Mouse (Mus musculus) gastrocnemius, postnatal 10 days (tissue): ENCODE measurements around the gene Clip1. TPM values are rescaled to one million over a fixed set of nuclear protein-coding genes. Genes with fewer than 3 reads are reported as not detected.

ENCODE experiments used
- DNase-seq: peaks from one replicate; pipeline ENCODE4 v3.0.0; 2021; ENCODE audit warnings: mixed read lengths
- total RNA-seq, 2 experiments: library from RNA; stranded (reverse); gene quantifications; 2 replicates each; pipeline ENCODE4 v1.2.3; 2021

The Clip1 gene
- total RNA-seq, 2 experiments from 2014 or later: 91.2 to 111 TPM

GRCm38 (mm10) chr5:123603496-123603895 lies 80.9 kb downstream of the Clip1 start:
- no peak for DNase-seq

- DNase-seq: no peak
Observed at GRCm38 (mm10) chr5:123602174-123602573, 82.2 kb downstream of the Clip1 start.

GRCm38 (mm10) chr5:123599319-123599718 lies 85.1 kb downstream of the Clip1 start:
- no peak for DNase-seq

DNA sequence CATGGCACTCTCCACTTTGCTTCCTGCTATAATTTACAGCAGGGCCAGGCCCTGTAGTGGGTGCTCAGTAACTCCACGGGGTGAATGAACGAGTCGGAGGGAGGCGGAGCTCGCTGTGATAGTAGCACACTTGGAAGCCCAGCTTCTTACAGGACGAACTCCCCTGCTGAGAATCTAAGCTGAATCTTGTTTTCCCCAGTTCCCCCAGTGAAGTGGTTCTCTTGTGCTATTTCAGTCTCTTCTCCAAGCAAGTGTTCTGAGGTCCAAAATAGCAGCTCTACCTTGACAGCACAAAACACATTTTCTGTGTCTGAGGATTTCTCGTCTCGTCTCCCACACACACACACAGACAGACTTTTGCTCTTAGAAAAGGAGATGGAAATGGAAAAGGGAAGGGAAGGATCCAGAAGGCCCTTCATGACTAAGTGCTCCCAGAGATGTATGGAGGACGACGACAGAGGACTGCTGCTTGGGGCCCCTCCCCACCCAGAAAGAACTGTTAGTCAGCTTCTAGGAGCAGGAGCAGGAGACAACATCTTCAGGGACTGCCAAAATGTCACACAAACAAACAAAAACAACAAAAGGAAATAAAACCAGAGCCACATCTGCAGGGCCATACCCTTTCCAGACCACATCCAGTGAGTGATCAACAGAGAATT lies 90.7 kb downstream of the Clip1 start:
- no peak for DNase-seq

DNA sequence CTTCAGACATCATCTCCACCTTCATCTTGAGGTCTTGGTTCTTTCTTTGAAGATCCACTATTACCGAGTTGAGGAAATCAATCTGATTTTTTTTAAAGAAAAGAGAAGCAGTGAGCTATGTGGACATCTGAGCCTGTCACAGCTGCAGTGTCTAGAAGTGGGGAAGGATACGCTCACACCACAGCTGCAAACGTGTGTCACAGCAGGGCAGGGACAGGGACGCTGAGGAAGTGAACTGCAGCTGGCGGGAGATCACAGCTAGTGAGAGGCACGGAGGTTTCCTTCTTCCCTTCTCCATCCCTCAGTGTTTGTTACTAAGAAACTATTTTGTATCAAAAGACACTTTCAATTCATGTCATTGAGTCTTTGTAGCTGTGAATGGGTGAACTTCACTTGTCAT lies 104.4 kb downstream of the Clip1 start:
- no peak for DNase-seq

- DNase-seq: no peak
Observed at GRCm38 (mm10) chr5:123576696-123577095, 107.7 kb downstream of the Clip1 start.

DNA sequence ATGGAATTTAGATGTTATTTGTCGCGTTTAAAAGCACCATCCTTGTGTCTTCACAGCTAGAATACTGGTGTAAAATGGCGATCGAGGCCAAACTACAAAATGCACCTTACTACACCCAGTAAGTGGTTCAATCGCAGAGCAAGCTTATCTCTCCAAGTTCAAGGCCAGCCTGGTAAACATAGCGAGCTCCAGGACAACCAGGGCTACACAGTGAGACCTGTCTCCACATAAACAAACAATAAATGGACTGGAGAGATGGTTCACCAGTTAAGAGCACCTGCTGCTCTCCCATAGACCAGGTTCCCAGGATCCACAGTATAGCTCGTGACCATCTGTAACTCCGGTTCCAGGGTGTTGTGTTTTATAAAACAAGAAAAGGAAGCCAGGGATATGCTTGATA lies 111.1 kb downstream of the Clip1 start:
- no peak for DNase-seq

DNA sequence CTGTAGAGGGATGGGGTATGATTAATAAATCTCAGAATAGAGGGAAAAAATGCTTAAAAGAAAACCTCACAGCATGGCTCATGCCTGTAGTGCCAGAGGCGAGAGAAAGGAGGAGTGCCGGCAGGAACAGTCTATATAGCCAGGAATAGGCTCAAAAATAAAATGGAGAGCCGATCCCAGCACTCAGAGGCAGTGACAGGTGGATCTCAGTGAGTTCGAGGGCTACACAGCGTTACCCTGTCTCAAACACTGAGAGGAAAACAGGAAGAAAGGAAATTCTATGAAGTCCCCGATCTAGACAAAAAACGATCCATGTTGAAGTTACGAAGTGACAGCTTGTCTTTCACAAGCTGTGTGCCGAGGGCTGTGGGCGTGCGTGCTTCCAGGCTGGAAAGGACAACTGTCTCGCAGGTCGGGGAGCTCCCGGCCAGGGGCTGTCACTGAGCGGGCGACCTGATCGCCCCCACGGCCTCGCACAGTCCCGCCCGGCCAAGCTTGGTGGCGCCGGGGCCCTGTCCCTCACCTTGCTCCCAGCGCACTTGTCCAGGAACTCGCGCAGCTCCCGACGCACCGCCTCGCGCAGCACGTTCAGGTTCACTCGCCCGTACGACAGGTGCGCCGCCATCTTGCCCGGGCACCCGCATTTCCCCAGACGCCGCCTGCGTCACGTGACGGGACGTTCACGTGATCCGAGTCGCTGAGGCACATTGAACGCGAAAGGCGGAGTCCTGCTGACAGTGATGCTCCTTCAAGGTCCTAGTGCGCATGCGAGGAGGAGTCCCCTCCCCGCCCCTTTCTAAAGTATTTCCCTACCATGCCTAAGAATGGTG lies 111.8 kb downstream of the Clip1 start, which contains the start of gene Vps33a:
TSS of gene Vps33a (minus strand) at position 682 of the 830 bp plus-strand sequence.
- peak; percentile 99 for DNase-seq

DNA sequence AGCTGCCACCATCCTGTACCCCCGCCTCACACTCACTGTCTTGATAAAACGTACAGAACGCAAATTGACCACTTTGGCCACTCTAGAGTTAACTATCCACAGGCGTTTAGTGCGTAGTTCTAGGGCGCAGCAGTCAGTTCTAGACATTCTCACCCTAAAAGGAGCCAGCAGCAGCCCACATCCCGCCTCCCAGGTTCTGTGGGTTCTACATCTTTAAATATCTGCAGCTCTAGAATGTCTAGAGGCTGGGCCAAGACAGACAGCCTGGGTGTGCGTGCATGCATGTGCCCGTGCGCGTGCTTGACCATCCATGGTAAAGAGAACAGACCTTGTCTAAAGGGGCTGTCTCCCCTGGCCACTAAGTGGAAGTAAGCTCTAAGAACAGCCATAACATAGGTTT lies 123.3 kb downstream of the Clip1 start:
- DNase-seq: no peak

DNA sequence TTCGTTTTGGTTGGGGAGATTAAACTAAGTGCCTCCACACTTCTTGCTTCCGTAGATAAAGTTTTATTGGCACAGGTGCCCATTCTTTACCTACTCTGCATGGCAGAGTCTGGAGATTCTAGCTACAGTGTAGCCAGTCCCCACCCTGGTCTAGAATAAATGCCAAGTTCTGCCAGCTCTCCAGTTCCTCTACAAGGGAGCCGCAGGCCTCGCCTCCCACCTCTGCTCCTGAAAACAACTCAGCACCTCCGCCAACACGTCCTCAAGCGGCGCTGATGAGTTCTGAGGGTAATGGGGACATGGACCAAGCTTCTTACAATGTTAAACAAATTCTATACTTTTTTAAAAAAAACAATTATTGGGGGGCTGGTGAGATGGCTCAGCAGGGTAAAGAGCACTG lies 124.8 kb downstream of the Clip1 start:
- DNase-seq: no peak

GRCm38 (mm10) chr5:123556451-123556850 lies 128.0 kb downstream of the Clip1 start:
- DNase-seq: peak; percentile 74

DNA sequence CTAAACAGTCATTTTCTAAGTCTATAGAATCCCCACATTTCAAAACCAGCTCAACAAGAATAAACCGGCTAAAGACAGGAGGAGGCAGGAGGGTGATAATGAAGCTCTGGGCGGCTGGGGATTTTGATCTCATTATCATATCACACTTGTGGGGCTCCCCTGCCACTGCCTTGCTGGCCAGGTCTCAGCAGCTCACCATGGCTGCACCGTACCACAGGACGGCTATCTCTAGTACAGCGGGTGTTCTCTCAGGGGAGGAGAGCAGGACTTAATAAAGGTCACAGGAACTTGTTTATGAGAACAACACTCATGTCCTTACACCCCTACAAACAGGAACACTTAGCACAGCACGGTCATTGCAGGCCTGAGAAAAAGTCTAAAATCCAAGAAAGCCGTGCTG lies 128.7 kb downstream of the Clip1 start:
- DNase-seq: no peak

DNA sequence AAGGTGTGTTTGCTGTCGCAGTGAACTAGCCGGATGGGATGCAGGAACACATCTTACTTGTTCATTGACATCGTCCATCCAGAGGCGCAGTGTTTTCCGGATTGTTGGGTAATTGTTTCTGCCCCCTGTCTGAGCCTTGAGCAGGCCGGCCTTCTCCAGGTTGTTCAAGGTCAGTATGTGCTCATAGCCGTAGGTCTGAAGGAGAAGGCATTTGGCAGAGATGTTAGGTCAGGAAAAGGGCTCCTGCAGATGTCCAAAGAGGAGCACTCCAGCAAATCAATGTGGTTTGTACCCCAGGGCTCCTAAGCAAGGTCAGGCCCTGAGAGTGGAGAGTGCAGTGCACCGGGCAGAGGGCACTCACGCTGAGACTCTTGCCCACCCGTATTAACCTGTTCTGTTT lies 150.6 kb downstream of the Clip1 start:
- DNase-seq: peak; percentile 0

DNA sequence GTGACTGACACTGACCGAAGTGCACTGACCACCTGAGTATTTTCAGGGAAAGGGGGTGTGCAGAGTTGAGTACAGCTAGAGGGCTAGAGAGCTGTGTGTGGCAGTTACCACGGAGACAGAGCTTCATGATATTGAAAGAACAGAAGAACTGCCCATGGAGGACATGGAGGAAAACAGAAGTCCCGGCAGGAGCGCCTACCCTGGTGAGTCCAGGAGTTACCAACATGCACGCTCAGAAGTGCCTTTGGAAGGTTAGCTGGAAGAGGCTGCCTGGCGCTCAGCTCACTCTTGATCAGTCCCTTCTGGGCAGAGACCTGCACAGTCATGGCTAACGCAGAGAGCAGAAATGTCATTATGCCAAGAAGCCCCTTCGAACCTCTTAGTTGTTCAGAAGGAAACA lies 154.4 kb downstream of the Clip1 start:
- peak; percentile 3 for DNase-seq

DNA sequence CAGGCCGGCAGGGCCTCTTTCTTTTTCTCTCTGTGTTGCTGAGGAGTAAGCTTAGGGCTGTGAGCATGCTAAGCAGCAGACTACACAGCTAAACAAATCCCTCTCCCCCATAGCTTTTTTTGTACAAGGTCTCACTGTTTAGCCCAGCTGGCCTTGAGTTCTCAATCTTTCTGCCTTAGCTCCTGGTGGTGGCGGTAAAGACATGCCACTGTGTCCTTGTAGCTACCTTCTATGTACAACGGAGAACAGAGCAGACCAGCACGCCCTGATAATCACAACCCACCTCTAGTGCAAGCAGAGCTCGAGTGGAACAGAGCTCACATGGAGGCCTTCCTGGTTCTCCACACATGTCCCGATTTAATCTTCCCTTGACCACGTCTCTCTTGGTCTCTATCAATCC lies 155.8 kb downstream of the Clip1 start:
- peak; percentile 1 for DNase-seq

Other genes with a start within 250 kb of the Clip1 start
- not detected for gene Lrrc43, start 195.3 kb downstream of the Clip1 start, total RNA-seq
- gene Il31, start 195.1 kb downstream of the Clip1 start, total RNA-seq: not detected
- not detected for gene B3gnt4, start 174.2 kb downstream of the Clip1 start, total RNA-seq
- gene Diablo, start 160.4 kb downstream of the Clip1 start, total RNA-seq: 10 to 100 TPM; 36.9 to 38.8 TPM
- 1 to 10 TPM in 1 of 2 experiments, not detected in 1; 1.1 TPM for gene Gm49027, start 159.1 kb downstream of the Clip1 start, total RNA-seq
- gene Vps33a, start 111.6 kb downstream of the Clip1 start, total RNA-seq: 10 to 100 TPM; 23.3 to 26.6 TPM
- 10 to 100 TPM; 26.6 to 33.2 TPM for gene Zcchc8, start 36.5 kb upstream of the Clip1 start, total RNA-seq
- gene Rsrc2, start 64.8 kb upstream of the Clip1 start, total RNA-seq: 10 to 100 TPM; 48.7 to 64.9 TPM
- 1 to 10 TPM; 5.2 to 5.9 TPM for gene Kntc1, start 65.1 kb upstream of the Clip1 start, total RNA-seq
- under 1 TPM; 0.28 to 0.32 TPM for gene Hcar2, start 180.9 kb upstream of the Clip1 start, total RNA-seq
- gene Hcar1, start 195.4 kb upstream of the Clip1 start, total RNA-seq: under 1 TPM; 0.54 to 0.84 TPM
- gene Denr, start 222.6 kb upstream of the Clip1 start, total RNA-seq: 10 to 100 TPM; 60.9 to 61.0 TPM
- under 1 TPM; 0.52 to 0.77 TPM for gene Gm43518, start 242.8 kb upstream of the Clip1 start, total RNA-seq
- gene Ccdc62, start 246.1 kb upstream of the Clip1 start, total RNA-seq: 1 to 10 TPM; 2.3 to 3.6 TPM